Mouse (Mus musculus): ENCODE measurements at regions not wholly inside any gene's neighbourhood (a gene's known extent, or its start where the extent isn't known, plus 50 kb on each side); places are given as distances from the start of the nearest gene placed in this dataset.

DNA sequence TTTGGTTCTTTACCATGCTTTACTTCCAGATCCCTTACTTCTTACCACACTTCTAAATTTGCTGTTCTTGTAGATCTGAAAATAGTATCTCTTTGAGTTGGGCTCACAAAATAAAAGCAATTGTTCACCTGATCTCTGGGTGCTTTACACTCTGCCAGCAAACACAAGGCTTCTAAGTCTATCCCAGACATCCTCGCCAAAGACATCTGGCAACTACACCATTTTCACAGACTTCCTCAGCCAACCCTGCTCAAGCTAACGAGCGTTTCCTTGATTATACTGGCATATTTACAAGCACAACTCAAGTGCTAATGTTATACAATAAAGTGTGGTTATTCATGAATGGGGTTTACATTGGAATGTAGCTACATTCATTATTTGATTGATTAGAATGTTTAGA is 56.8 kb upstream of the Gm6657 start:
- no peak for TF ChIP-seq CTCF (IDR thresholded peaks at IDR 0.05; ENCODE audit: extremely low read depth, insufficient read length, insufficient replicate concordance, low read depth, low read length)
- TF ChIP-seq POLR2A (IDR thresholded peaks at IDR 0.05; ENCODE audit: low read depth, low read length) = no peak

Measured in small intestine, adult 2 months (tissue).